Mouse (Mus musculus) cerebellum, adult 11-12 months (tissue): Measurements from ENCODE around the gene Ccdc180.
A peak's percentile ranks its signal among the peaks of the same experiment; 100 is the strongest.

Source experiments
- DNase-seq: peaks from one replicate; pipeline ENCODE4 v3.0.0; 2022

Gene Ccdc180

GRCm38 (mm10) chr4:45890066-45890761, at the start of gene Ccdc180:
Ccdc180 (plus strand) TSS chr4:45890303.
- no peak for DNase-seq

GRCm38 (mm10) chr4:45844355-45844754, 45.7 kb upstream of the Ccdc180 start:
- DNase-seq = no peak

- DNase-seq = no peak
Observed at GRCm38 (mm10) chr4:45846263-45846662, 43.8 kb upstream of the Ccdc180 start.

- DNase-seq = no peak
Observed at GRCm38 (mm10) chr4:45848109-45848824, 41.8 kb upstream of the Ccdc180 start, which contains the start of gene Stra6l. Stra6l (plus strand) TSS chr4:45848664.

GRCm38 (mm10) chr4:45848825-45849156, 41.3 kb upstream of the Ccdc180 start:
- no peak for DNase-seq

- no peak for DNase-seq
Observed at GRCm38 (mm10) chr4:45849419-45849818, 40.7 kb upstream of the Ccdc180 start.

- peak; percentile 4 for DNase-seq
Observed at GRCm38 (mm10) chr4:45851640-45852051, 38.5 kb upstream of the Ccdc180 start.

GRCm38 (mm10) chr4:45853496-45854246, 36.4 kb upstream of the Ccdc180 start:
- DNase-seq = no peak

GRCm38 (mm10) chr4:45855803-45856424, 34.2 kb upstream of the Ccdc180 start:
- peak; percentile 51 for DNase-seq

GRCm38 (mm10) chr4:45861160-45861559, 28.9 kb upstream of the Ccdc180 start:
- DNase-seq = no peak

GRCm38 (mm10) chr4:45867416-45867815, 22.7 kb upstream of the Ccdc180 start:
- DNase-seq = no peak

- no peak for DNase-seq
Observed at GRCm38 (mm10) chr4:45869021-45869815, 20.9 kb upstream of the Ccdc180 start.

- DNase-seq = no peak
Observed at GRCm38 (mm10) chr4:45872147-45872546, 18.0 kb upstream of the Ccdc180 start.

GRCm38 (mm10) chr4:45878929-45879328, 11.2 kb upstream of the Ccdc180 start:
- DNase-seq = no peak

- DNase-seq = no peak
Observed at GRCm38 (mm10) chr4:45882521-45882920, 7.6 kb upstream of the Ccdc180 start.

- DNase-seq = no peak
Observed at GRCm38 (mm10) chr4:45883250-45883649, 6.9 kb upstream of the Ccdc180 start.

GRCm38 (mm10) chr4:45889487-45889886, 616 bp upstream of the Ccdc180 start:
- no peak for DNase-seq

- no peak for DNase-seq
Observed at GRCm38 (mm10) chr4:45896425-45897081, 6.5 kb downstream of the Ccdc180 start.

- no peak for DNase-seq
Observed at GRCm38 (mm10) chr4:45898413-45898812, 8.3 kb downstream of the Ccdc180 start.

- no peak for DNase-seq
Observed at GRCm38 (mm10) chr4:45909256-45909655, 19.2 kb downstream of the Ccdc180 start.

GRCm38 (mm10) chr4:45909924-45910323, 19.8 kb downstream of the Ccdc180 start:
- DNase-seq = no peak

GRCm38 (mm10) chr4:45911256-45911655, 21.2 kb downstream of the Ccdc180 start:
- DNase-seq = no peak
